Mouse (Mus musculus) forebrain, embryonic 12.5 days (tissue): ENCODE measurements around the gene Ifi203. TPM values are rescaled to one million over a fixed set of nuclear protein-coding genes. Genes with fewer than 3 reads are reported as not detected.
"Not testable (repeated sequence)": the region's sequence is repeated elsewhere in the genome, so short reads cannot be mapped to it uniquely, and the experiment has no call there.

Experiments
- ATAC-seq: fragments of 200-750 bp; cut with Nextera tagmentation; 2 replicates; pipeline ENCODE4 v1.8.0; 2017; ENCODE audit warnings: moderate TSS enrichment; ENCODE audit not compliant: low FRiP score
- H3K27ac ChIP-seq: fragments of 300-500 bp; sonication (generic); 2 replicates; pipeline ENCODE4 v1.5.1; 2016; ENCODE audit warnings: mild to moderate bottlenecking
- H3K27me3 ChIP-seq: fragments of 300-500 bp; sonication (generic); 2 replicates; pipeline ENCODE4 v1.6.1; 2016; ENCODE audit warnings: mild to moderate bottlenecking
- H3K36me3 ChIP-seq: fragments of 300-500 bp; sonication (generic); replicated peaks from 2 replicates; pipeline ENCODE4 v1.6.1; 2016; ENCODE audit warnings: mild to moderate bottlenecking
- H3K4me1 ChIP-seq: fragments of 300-500 bp; sonication (generic); 2 replicates; pipeline ENCODE4 v1.6.1; 2016
- H3K4me2 ChIP-seq: fragments of 300-500 bp; sonication (generic); 2 replicates; pipeline ENCODE4 v1.6.1; 2016; ENCODE audit warnings: mild to moderate bottlenecking, moderate library complexity
- H3K4me3 ChIP-seq: fragments of 300-500 bp; sonication (generic); replicated peaks from 2 replicates; pipeline ENCODE4 v1.5.1; 2016; ENCODE audit warnings: mild to moderate bottlenecking
- H3K9ac ChIP-seq: fragments of 300-500 bp; sonication (generic); 2 replicates; pipeline ENCODE4 v1.6.1; 2016; ENCODE audit warnings: mild to moderate bottlenecking
- H3K9me3 ChIP-seq: fragments of 300-500 bp; sonication (generic); 2 replicates; pipeline ENCODE4 v1.6.1; 2016
- WGBS: fragments of 180-500 bp; shearing (Covaris S2); methylation state at CpG from one replicate; pipeline ENCODE4 v1.1.7; 2016; 5-methylcytosine and 5-hydroxymethylcytosine counted together
- polyA plus RNA-seq: library from polyadenylated mRNA; unstranded; fragments of >200 nt; fragmentation: Nextera tagmentation; extraction: Ambion mirVana; gene quantifications from 2 replicates; pipeline ENCODE4 v1.2.1, GENCODE M21; 2016

Gene Ifi203
- polyA plus RNA-seq, 1 experiment from 2014 or later = 0.17 TPM

- not testable (repeated sequence) for H3K4me2 ChIP-seq, ATAC-seq, H3K27ac ChIP-seq, H3K4me1 ChIP-seq, H3K9ac ChIP-seq, H3K4me3 ChIP-seq, H3K27me3 ChIP-seq, H3K9me3 ChIP-seq, H3K36me3 ChIP-seq
- 96% methylated on average over 2 of the region's 2 CpGs for WGBS
Measured at GRCm38 (mm10) chr1:173941522-173941921, 950 bp downstream of the Ifi203 start.

DNA sequence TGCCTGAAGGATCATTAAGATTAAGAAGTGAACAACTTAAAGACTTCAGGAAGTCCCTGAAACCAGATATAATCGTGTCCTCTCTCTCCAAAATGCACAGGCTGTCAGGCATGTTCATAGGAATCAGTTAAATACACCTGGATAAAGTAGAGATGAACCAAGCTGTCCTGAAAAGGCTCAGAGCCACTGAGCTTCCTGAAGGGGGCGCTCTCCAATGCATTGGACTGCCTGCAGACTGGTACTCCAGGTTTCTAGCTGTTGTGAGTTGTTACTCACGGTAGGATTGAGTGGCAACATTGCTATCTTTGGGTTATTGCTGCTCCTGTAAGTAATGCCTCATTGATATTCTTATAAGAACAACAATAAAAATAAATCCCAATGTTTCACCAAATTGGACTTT is 23.2 kb downstream of the Ifi203 start:
- H3K4me1 ChIP-seq, H3K9me3 ChIP-seq, H3K4me2 ChIP-seq, H3K27me3 ChIP-seq, H3K4me3 ChIP-seq, H3K9ac ChIP-seq, H3K36me3 ChIP-seq, H3K27ac ChIP-seq, ATAC-seq: not testable (repeated sequence)
- WGBS = 72% methylated on average over 2 of the region's 3 CpGs

- H3K9ac ChIP-seq = no peak overlapping the region
- WGBS = 77% methylated on average over 2 of the region's 2 CpGs
- no peaks in the 10 kb centered on the region for H3K4me1 ChIP-seq
- H3K4me3 ChIP-seq = no peak overlapping the region
- no peaks in the 10 kb centered on the region for H3K27me3 ChIP-seq
- H3K27ac ChIP-seq = no peak overlapping the region
- no peak for ATAC-seq
- H3K9me3 ChIP-seq = no peaks in the 10 kb centered on the region
- no peak overlapping the region for H3K4me2 ChIP-seq
- no peaks in the 10 kb centered on the region for H3K36me3 ChIP-seq
Measured at GRCm38 (mm10) chr1:173914559-173914958, 27.9 kb downstream of the Ifi203 start.

DNA sequence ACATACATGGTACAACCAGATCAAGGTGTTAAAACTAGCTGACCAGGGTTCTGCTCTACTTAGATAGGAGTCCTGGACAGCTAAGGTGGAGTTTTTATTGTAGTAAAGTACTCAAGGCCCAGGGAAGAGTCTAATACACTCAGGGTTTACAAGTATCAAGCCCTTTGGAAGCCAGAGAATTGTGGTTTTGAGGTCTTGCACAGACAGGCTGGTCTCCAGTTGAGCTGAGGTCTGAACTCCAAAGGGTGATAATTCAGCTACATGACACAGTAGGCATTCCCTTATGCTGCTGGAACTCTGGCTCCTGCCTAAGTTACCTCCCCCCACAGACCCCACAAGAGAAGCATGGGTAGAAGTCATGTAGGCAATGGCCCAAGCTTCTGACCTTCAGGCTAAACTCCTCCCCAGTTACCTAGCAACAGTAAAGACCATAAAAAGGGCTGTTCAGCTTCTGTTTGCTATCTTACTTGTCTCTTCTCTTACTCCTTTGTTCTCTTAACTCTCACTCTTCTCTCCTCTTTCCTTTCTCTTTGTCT is 29.1 kb downstream of the Ifi203 start:
- H3K27ac ChIP-seq, H3K4me1 ChIP-seq, H3K9ac ChIP-seq, H3K36me3 ChIP-seq, H3K4me3 ChIP-seq, H3K27me3 ChIP-seq, ATAC-seq, H3K4me2 ChIP-seq, H3K9me3 ChIP-seq: not testable (repeated sequence)

DNA sequence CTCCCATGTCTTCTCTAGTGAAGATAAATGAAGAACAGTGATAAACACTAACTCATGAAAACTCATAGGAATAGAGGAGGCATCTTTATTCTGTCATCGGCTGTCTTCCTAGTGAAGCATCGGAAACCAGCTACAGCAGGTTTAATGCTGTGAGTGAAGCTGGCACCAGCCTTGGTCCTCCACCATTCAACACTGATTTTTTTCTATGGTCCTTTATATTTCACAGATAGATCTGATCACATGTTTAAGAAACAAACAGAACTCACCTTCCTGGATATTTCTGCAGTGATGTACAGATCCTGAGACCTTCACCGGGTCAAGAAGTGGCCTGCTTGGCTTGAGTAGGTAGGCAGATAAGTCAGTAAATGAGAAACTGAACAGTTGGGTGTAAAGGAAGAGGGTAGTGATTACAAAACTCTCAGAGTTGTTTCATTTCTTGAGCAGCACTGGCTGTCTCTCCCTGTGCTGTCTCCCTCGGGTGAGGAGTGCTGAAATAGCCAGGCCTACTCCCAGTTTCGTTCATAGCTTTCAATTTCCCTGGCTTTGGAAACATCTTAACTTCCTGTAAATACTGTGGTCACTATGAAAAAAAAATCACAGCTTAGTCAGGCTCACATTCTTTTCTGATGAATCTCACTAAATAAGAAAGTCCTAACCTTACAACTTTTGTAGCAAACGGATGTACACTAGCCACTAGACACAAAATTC is 29.8 kb downstream of the Ifi203 start, which contains the start of gene Ifi211:
Gene Ifi211 (minus strand): TSS at position 499 of the 708 bp plus-strand sequence.
- not testable (repeated sequence) for H3K4me1 ChIP-seq, H3K27me3 ChIP-seq, ATAC-seq, H3K36me3 ChIP-seq, H3K27ac ChIP-seq, H3K9me3 ChIP-seq, H3K9ac ChIP-seq, H3K4me2 ChIP-seq, H3K4me3 ChIP-seq
- 93% methylated on average over 6 of the region's 6 CpGs for WGBS

DNA sequence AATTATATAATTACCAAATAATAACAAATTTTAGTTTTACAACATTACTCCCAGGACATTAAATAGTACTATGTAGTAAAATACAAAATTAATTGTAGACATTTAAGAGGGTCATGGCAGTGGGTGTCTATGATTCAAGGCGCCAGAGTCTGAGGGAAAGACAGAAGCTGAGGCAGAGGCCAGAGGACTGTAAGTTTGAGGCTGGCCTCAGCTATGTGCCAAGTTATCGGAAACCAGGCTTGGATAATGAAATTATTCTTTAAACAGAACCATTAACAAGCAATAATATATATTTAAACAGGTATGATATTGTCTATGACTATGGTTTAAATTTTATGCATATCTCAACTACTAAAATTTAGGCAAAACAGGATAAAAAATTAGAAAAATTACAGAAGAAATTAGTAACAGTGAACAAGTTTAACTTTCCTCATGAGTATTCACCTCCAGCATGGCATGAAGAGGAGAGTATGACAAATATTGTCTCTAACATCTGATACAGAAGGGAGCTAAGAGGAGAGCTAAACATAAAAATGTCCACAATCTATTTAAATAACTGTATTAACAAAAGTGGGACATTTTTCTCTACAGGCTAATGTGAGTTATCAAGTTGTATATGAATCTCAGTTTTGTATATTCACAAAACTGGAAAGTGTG is 30.5 kb downstream of the Ifi203 start:
- Histone ChIP-seq H3K27me3 (no peaks in the 10 kb centered on the region), H3K4me2 (no peak overlapping the region), H3K4me1 (no peaks in the 10 kb centered on the region), H3K4me3 (no peak overlapping the region), H3K9me3 (no peaks in the 10 kb centered on the region), H3K27ac (no peak overlapping the region), H3K36me3 (no peaks in the 10 kb centered on the region), H3K9ac (no peak overlapping the region)
- WGBS = 92% methylated on average over 2 of the region's 2 CpGs
- ATAC-seq = no peak

GRCm38 (mm10) chr1:173908390-173908789 is 34.1 kb downstream of the Ifi203 start:
- not testable (repeated sequence) for H3K4me2 ChIP-seq, H3K4me1 ChIP-seq, ATAC-seq, H3K9me3 ChIP-seq, H3K27me3 ChIP-seq, H3K9ac ChIP-seq, H3K4me3 ChIP-seq, H3K27ac ChIP-seq, H3K36me3 ChIP-seq

DNA sequence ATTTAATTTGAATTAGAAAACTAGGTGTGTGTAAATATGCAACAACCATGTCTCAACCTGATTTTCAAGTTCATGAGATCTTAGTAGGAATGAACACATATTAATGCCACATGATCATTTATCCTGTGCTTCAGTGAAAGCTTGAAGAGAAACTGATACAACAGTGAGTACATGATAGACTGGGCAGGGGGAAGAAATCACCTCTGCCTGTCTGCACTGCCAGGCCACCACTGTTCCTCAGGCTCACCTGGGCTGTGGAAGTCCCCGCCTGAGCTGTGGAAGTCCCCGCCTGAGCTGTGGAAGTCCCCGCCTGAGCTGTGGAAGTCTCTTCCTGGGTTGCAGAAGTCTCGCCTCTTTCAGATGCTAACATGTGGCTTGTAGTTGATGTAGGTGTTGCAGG is 36.6 kb downstream of the Ifi203 start:
- not testable (repeated sequence) for H3K4me1 ChIP-seq, H3K4me3 ChIP-seq, H3K9me3 ChIP-seq, H3K27ac ChIP-seq, H3K36me3 ChIP-seq, ATAC-seq, H3K4me2 ChIP-seq, H3K27me3 ChIP-seq, H3K9ac ChIP-seq
- WGBS = 89% methylated on average over 4 of the region's 4 CpGs

DNA sequence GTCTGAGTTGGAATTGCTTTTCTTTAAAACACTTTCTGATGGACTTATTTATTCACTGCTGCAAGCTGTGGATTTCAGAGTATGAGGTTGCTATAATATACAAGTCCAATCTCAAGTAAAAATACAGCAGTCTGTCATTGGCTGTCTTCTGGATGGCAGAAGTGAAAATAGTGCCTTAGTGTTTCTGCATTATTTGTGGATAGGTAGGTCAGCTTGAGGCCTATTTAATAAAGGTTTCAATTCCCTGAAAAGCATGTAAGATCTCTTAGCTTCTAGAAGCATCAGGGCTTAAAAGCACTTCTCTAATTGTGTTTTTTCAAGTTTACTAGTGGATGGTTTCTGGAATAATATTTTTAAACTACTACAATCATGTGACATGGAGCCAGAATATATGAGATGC is 52.7 kb downstream of the Ifi203 start:
- not testable (repeated sequence) for H3K4me2 ChIP-seq, H3K4me3 ChIP-seq, H3K9me3 ChIP-seq, H3K36me3 ChIP-seq, ATAC-seq, H3K27ac ChIP-seq, H3K9ac ChIP-seq, H3K27me3 ChIP-seq, H3K4me1 ChIP-seq

- H3K27ac ChIP-seq, H3K9me3 ChIP-seq, H3K4me3 ChIP-seq, H3K27me3 ChIP-seq, ATAC-seq, H3K36me3 ChIP-seq, H3K4me1 ChIP-seq, H3K4me2 ChIP-seq, H3K9ac ChIP-seq: not testable (repeated sequence)
- 90% methylated on average over 1 of the region's 2 CpGs for WGBS
Measured at GRCm38 (mm10) chr1:173887026-173887787, 55.3 kb downstream of the Ifi203 start.

DNA sequence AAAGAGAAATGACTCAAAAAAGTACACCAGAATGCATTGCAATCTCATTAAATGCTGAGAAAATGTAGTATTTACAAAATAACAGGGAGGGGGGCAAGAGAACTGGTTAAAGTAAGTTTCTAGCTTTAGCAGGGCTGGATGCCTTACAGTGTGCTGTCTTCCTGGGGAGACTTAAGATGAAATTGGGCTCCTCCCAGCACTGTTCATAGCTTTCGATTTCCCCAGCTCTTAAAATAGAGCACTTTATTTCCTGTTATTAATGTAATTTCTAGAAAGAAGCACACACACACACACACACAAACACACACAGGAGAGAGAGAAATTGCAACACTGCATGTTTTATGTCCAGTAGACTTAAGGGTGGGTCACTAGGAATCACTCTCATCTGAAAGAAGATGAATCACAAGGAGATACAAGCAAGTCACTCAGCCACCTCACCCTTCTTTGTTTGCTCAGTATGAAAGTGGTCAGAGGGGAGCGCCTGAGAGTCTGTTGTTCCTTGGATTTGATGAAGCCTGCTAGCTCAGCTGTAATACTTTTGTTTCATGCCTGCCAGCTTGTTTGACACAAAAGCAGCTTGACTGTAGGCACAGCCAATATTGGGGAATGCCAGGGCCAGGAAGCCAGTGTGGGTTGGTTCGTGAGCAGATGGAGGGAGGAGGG is 62.3 kb downstream of the Ifi203 start:
- not testable (repeated sequence) for H3K27ac ChIP-seq, H3K9me3 ChIP-seq, H3K27me3 ChIP-seq, H3K4me3 ChIP-seq, ATAC-seq, H3K36me3 ChIP-seq, H3K4me1 ChIP-seq, H3K9ac ChIP-seq, H3K4me2 ChIP-seq
- WGBS = 63% methylated on average over 3 of the region's 3 CpGs

DNA sequence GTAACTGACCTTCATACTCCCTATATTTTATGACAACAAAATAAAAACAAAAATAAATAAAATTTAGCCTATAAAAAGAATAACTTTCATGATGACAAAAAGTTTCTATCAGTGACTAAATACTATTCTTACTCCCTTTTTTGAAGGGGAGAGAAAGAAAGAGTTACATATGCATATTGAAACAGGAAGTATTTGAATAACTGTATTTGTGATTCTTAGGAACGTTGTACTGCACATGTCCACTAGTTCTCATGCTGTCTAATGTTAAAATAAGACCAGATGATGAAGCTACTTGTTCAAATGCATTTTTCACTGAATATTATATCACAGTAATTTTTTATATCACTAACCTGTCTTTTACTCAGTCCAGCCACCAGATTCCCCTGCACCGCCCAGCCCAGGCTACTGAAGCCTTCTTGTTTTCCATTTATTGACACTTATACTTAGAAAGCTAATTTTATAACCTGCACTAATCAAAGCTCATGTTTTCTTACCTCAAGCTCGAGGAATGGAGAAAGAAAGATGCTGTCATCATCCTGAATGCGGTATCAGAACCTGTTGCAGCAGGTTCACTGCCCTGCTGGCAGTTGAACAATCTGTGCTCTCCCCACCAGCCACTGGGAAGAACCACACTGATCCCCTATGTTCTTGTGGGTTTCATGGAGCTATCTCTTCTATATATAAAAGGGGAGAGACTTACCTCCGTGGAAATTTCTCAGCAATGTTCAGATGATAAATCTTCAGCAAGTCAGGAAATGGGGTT is 63.1 kb downstream of the Ifi203 start:
- not testable (repeated sequence) for H3K4me3 ChIP-seq, H3K9ac ChIP-seq, ATAC-seq, H3K4me2 ChIP-seq, H3K36me3 ChIP-seq, H3K9me3 ChIP-seq, H3K27ac ChIP-seq, H3K4me1 ChIP-seq, H3K27me3 ChIP-seq
- WGBS = 84% methylated on average over 5 of the region's 5 CpGs
